Mouse (Mus musculus) lung, postnatal 0 days (tissue): ENCODE results near the gene Hkdc1.

Experiments
- CTCF ChIP-seq: IDR thresholded peaks from 2 replicates; pipeline ENCODE4 v1.5.1; 2016; ENCODE audit warnings: antibody characterized with exemption, mild to moderate bottlenecking
- EP300 ChIP-seq: IDR thresholded peaks from 2 replicates; pipeline ENCODE4 v1.6.1; 2016; ENCODE audit warnings: antibody characterized with exemption, mild to moderate bottlenecking, control low read depth

GRCm38 (mm10) chr10:62358827-62359226, 63.5 kb downstream of the Hkdc1 start:
- TF ChIP-seq CTCF = peak; percentile 36; the same call in 1 of the 2 replicates
- TF ChIP-seq EP300 = no peak
